Mouse (Mus musculus): ENCODE results near the gene Rasgef1b.

Gene Rasgef1b

GRCm38 (mm10) chr5:99617271-99617800 lies 111.5 kb downstream of the Rasgef1b start:
- in situ Hi-C loops (cut with MboI; ENCODE audit: low pct_unique_long_range_greater_than_20kb in 1 of 2, low sequenced_read_pairs in 2 of 2, unreplicated experiment in 1 of 2), result no loop called here

DNA sequence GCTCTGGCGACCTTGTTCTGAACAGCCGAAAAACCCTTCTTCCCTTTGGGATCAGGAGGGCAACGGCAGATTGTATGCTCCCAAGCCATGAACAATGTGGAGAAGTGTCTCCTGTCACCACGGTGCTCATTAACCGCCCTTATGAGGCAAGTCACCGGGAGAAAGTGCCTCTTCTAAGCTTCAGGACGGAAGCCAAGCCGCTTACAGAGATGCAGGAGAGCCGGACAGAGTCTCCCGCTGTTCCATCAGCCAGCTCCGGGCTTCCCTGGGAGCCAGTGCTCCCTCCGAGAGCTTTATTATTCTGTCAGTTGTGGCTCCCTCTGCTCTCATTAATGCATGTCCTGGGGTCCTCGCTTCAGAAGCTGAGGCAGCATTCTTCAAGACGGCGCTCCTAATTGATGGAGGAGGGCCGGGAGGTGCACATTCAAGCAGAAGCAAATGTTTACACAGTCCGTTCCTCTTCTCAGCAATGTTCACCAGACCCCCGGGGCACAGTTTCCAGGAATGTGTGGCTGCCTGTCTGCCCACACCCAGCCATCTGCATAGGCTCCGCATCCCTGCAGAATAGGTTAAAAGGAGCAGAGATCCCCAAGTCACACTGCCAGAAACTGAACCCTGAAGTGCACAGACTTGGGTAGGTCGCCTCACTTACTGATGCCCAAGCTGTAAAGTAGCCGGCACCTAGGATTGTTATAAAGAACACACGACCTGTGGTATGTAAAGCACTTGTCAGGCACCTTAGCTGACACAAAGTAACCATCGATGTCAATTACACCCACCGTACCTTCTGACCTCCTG lies 115.3 kb downstream of the Rasgef1b start:
- in situ Hi-C loops (cut with MboI; ENCODE audit: low pct_unique_long_range_greater_than_20kb in 1 of 2, low sequenced_read_pairs in 2 of 2, unreplicated experiment in 1 of 2), result no loop called here

DNA sequence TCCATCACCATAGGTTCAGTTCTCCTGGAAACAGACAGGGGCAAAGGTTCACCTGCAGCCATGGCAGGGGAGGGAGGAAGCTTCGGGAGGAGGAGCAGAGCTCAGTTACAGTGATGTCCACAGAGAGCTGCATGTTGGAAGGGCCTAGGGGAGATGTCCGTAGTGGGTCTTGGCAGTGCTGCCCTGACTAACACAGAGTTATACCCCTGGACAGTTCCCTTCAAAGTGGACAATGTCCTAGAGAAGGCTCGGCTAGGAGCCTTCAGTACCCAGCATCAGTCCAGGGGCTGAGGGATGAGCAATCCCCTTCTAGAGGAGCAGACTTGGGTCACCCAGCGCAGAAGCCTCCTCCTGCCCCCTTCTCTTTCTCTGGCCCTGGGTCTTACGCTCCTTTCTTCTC lies 121.3 kb downstream of the Rasgef1b start:
- in situ Hi-C loops (cut with MboI; ENCODE audit: low pct_unique_long_range_greater_than_20kb in 1 of 2, low sequenced_read_pairs in 2 of 2, unreplicated experiment in 1 of 2), result no loop called here

- in situ Hi-C loops (cut with MboI; ENCODE audit: low pct_unique_long_range_greater_than_20kb in 1 of 2, low sequenced_read_pairs in 2 of 2, unreplicated experiment in 1 of 2), result no loop called here
Observed at GRCm38 (mm10) chr5:99606164-99606858, 122.6 kb downstream of the Rasgef1b start.

- in situ Hi-C loops (cut with MboI; ENCODE audit: low pct_unique_long_range_greater_than_20kb in 1 of 2, low sequenced_read_pairs in 2 of 2, unreplicated experiment in 1 of 2), result no loop called here
Observed at GRCm38 (mm10) chr5:99602244-99603023, 126.4 kb downstream of the Rasgef1b start.

DNA sequence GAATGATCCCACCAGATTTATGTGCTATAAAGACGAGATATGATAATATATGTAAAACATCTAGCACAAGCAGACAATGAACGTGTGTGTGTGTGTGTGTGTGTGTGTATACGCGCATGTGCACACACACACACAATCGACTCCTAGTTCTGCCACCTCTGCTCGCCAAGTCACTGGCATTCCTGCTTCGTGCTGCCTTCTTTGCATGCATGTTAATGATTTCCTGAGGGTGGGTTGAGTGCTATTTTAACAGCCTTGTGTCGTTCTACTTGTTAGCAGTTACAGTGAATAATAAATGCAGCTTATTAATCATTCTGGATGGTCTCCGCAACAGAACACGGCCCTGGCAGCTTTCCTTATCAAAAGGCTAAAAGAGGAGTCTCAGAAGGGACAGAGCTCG lies 129.5 kb downstream of the Rasgef1b start:
- in situ Hi-C loops (cut with MboI; ENCODE audit: low pct_unique_long_range_greater_than_20kb in 1 of 2, low sequenced_read_pairs in 2 of 2, unreplicated experiment in 1 of 2), result loop anchor here (25.0 kb wide), 1 partner anchor 387 kb away; no protein-coding TSS in a partner anchor

GRCm38 (mm10) chr5:99598470-99599110 lies 130.3 kb downstream of the Rasgef1b start:
- in situ Hi-C loops (cut with MboI; ENCODE audit: low pct_unique_long_range_greater_than_20kb in 1 of 2, low sequenced_read_pairs in 2 of 2, unreplicated experiment in 1 of 2), result loop anchor here (25.0 kb wide), 1 partner anchor 386 kb away; no protein-coding TSS in a partner anchor

- in situ Hi-C loops (cut with MboI; ENCODE audit: low pct_unique_long_range_greater_than_20kb in 1 of 2, low sequenced_read_pairs in 2 of 2, unreplicated experiment in 1 of 2), result loop anchor here (25.0 kb wide), 1 partner anchor 385 kb away; no protein-coding TSS in a partner anchor
Observed at GRCm38 (mm10) chr5:99597701-99598100, 131.2 kb downstream of the Rasgef1b start.

DNA sequence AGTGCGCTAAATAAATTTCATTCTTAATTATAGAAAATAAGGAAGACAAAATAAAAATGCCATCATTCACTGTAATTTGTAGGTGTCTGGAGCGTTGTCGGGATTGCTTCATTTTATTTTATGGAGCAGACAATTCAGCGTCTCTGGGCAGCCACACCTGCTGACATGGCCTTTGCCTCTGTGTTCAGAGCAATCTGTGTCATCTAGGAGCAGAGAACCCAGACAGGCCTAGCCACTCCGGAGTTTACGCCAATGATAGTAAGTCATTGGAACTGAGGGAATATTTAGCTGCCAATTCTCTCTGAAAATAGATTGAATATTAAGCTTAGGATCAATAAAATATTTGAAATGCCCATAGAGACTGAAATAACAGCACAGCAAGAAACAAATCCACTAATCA lies 137.5 kb downstream of the Rasgef1b start:
- in situ Hi-C loops (cut with MboI; ENCODE audit: low pct_unique_long_range_greater_than_20kb in 1 of 2, low sequenced_read_pairs in 2 of 2, unreplicated experiment in 1 of 2), result loop anchor here (25.0 kb wide), 1 partner anchor 379 kb away; no protein-coding TSS in a partner anchor

GRCm38 (mm10) chr5:99590539-99590938 lies 138.3 kb downstream of the Rasgef1b start:
- in situ Hi-C loops (cut with MboI; ENCODE audit: low pct_unique_long_range_greater_than_20kb in 1 of 2, low sequenced_read_pairs in 2 of 2, unreplicated experiment in 1 of 2), result loop anchor here (25.0 kb wide), 1 partner anchor 378 kb away; no protein-coding TSS in a partner anchor

- in situ Hi-C loops (cut with MboI; ENCODE audit: low pct_unique_long_range_greater_than_20kb in 1 of 2, low sequenced_read_pairs in 2 of 2, unreplicated experiment in 1 of 2), result loop anchor here (25.0 kb wide), 1 partner anchor 376 kb away; no protein-coding TSS in a partner anchor
Observed at GRCm38 (mm10) chr5:99587994-99588393, 140.9 kb downstream of the Rasgef1b start.

DNA sequence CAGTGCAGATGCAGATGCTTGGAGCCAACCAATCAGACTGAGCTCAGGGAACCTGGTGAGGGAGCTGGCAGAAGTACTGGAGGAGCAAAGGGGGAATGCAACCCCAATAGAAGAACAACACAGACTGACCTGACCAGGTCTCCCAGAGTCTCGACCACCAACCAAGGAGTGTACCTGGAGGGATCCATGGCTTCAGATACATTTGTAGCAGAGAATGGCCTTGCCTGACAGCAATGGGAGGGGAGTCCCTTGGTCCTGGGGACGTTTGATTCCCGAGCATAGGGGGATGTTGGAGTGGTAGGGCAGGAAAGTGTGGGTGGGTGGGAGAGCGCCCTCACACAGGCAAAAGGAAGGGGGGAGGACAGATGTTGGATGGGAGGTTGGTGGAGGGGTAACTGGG lies 141.3 kb downstream of the Rasgef1b start:
- in situ Hi-C loops (cut with MboI; ENCODE audit: low pct_unique_long_range_greater_than_20kb in 1 of 2, low sequenced_read_pairs in 2 of 2, unreplicated experiment in 1 of 2), result loop anchor here (25.0 kb wide), 1 partner anchor 375 kb away; no protein-coding TSS in a partner anchor

DNA sequence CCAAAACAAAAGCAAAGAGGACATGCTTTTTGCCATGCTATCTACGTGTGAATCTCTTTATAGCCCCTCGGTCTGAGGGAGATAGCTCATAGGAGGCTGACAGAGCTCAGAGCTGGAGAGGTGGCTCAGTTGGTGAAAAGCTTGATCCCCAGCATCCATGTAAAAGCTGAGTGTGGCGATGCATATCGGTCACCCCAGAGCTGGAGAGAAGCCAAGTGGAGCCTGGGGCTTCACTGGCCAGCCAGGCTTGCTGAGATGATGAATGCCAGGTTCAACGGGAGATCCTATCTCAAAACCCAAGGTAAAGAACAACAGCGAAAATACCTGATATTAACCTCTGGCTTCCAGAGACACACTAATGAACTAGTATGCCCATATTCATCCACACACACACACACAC lies 142.6 kb downstream of the Rasgef1b start:
- in situ Hi-C loops (cut with MboI; ENCODE audit: low pct_unique_long_range_greater_than_20kb in 1 of 2, low sequenced_read_pairs in 2 of 2, unreplicated experiment in 1 of 2), result loop anchor here (25.0 kb wide), 1 partner anchor 374 kb away; no protein-coding TSS in a partner anchor

GRCm38 (mm10) chr5:99585166-99585898 lies 143.5 kb downstream of the Rasgef1b start:
- in situ Hi-C loops (cut with MboI; ENCODE audit: low pct_unique_long_range_greater_than_20kb in 1 of 2, low sequenced_read_pairs in 2 of 2, unreplicated experiment in 1 of 2), result loop anchor here (25.0 kb wide), 1 partner anchor 373 kb away; no protein-coding TSS in a partner anchor

DNA sequence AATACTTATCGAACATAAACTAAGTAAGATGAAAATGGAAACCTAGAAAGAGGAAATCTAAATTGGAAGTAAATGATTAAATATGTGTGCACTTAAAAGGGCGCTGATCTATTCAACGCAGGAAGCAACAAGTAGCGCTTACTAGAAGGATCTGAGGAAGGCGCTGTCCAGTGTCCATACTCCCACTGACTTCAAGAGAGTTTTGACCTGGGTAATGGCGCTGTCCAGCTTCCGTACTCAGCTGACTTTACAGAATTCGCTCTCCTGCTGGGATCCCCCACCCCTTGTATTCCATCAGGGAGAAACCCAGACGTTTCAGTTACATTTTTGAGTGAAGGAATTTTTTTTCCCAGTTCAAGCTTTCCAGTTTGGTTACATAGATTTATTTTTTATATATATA lies 144.6 kb downstream of the Rasgef1b start:
- in situ Hi-C loops (cut with MboI; ENCODE audit: low pct_unique_long_range_greater_than_20kb in 1 of 2, low sequenced_read_pairs in 2 of 2, unreplicated experiment in 1 of 2), result loop anchor here (25.0 kb wide), 1 partner anchor 372 kb away; no protein-coding TSS in a partner anchor

- in situ Hi-C loops (cut with MboI; ENCODE audit: low pct_unique_long_range_greater_than_20kb in 1 of 2, low sequenced_read_pairs in 2 of 2, unreplicated experiment in 1 of 2), result loop anchor here (25.0 kb wide), 1 partner anchor 370 kb away; no protein-coding TSS in a partner anchor
Observed at GRCm38 (mm10) chr5:99582055-99582454, 146.8 kb downstream of the Rasgef1b start.

DNA sequence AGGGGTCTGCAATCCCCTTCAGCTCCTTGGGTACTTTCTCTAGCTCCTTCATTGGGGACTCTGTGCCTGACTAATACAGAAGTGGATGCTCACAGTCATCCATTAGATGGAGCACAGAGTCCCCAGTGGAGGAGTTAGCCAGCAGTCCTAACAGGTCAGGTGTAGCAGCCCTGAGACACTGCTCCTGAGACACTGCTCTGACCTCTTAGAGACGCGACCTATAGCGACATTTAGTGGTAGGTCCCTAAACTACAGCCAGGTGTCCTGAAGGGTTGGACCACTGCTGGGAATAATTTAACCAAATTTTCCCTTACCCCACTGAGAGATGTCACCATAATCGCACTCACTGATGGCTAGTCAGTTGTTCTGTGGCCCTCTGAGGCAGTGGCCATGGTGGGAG lies 150.2 kb downstream of the Rasgef1b start:
- in situ Hi-C loops (cut with MboI; ENCODE audit: low pct_unique_long_range_greater_than_20kb in 1 of 2, low sequenced_read_pairs in 2 of 2, unreplicated experiment in 1 of 2), result loop anchor here (25.0 kb wide), 1 partner anchor 366 kb away; no protein-coding TSS in a partner anchor
